Mouse (Mus musculus) liver, embryonic 14.5 days (tissue): ENCODE measurements around the gene Htra1.

Experiments
- CTCF ChIP-seq: IDR thresholded peaks from 2 replicates; pipeline ENCODE4 v1.5.1; 2016; ENCODE audit warnings: antibody characterized with exemption, low read depth, control low read depth
- EP300 ChIP-seq: IDR thresholded peaks from 2 replicates; pipeline ENCODE4 v1.6.1; 2016; ENCODE audit warnings: antibody characterized with exemption, low read depth

GRCm38 (mm10) chr7:130978545-130978944 lies 42.6 kb downstream of the Htra1 start:
- TF ChIP-seq CTCF (no peak), EP300 (no peak)
